Mouse (Mus musculus): ENCODE measurements around the gene Taf1d.

DNA sequence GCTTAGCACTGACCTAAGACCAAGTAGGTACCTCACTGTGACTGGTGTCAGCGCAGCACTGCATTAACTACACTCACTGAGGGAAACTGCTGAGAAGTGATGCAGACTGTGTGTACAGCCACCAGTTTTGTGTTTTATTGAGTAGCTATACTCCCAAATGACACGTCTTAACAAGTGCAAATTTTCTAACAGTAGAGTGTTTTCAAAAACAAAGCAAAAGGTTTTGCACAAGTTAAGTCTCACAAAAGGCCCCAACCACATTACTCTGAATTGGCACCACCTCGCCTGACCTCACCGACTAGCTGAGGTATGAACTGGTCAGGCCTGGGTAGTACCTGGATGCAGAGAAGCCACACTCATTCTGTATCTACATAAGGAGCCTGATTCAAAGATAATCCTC lies 29.2 kb upstream of the Taf1d start:
- TF ChIP-seq CTCF (IDR thresholded peaks at IDR 0.05; ENCODE audit: control insufficient read depth, insufficient read depth, insufficient replicate concordance, low read depth, low read length) (no peak), POLR2A (IDR thresholded peaks at IDR 0.05; ENCODE audit: control insufficient read depth, low read depth, low read length) (no peak)

Data from testis, adult 2 months (tissue).